Mouse (Mus musculus) embryonic facial prominence, embryonic 12.5 days (tissue): ENCODE results near the gene Arhgap45. TPM values are rescaled to one million over a fixed set of nuclear protein-coding genes. Genes with fewer than 3 reads are reported as not detected.

Source experiments
- ATAC-seq: fragments of 200-750 bp; cut with Nextera tagmentation; 2 replicates; pipeline ENCODE4 v1.8.0; 2017; ENCODE audit not compliant: insufficient number of reproducible peaks, insufficient read depth, low FRiP score, low TSS enrichment
- H3K27ac ChIP-seq: fragments of 300-500 bp; sonication (generic); 2 replicates; pipeline ENCODE4 v1.5.1; 2016; ENCODE audit warnings: mild to moderate bottlenecking
- H3K27me3 ChIP-seq: fragments of 300-500 bp; sonication (generic); 2 replicates; pipeline ENCODE4 v1.6.1; 2016; ENCODE audit warnings: mild to moderate bottlenecking, moderate library complexity
- H3K36me3 ChIP-seq: fragments of 300-500 bp; sonication (generic); 2 replicates; pipeline ENCODE4 v1.6.1; 2016; ENCODE audit warnings: mild to moderate bottlenecking
- H3K4me1 ChIP-seq: fragments of 300-500 bp; sonication (generic); 2 replicates; pipeline ENCODE4 v1.6.1; 2016
- H3K4me2 ChIP-seq: fragments of 300-500 bp; sonication (generic); replicated peaks from 2 replicates; pipeline ENCODE4 v1.6.1; 2016; ENCODE audit warnings: mild to moderate bottlenecking, moderate library complexity
- H3K4me3 ChIP-seq: fragments of 300-500 bp; sonication (generic); 2 replicates; pipeline ENCODE4 v1.5.1; 2016; ENCODE audit warnings: mild to moderate bottlenecking
- H3K9ac ChIP-seq: fragments of 300-500 bp; sonication (generic); 2 replicates; pipeline ENCODE4 v1.6.1; 2016; ENCODE audit warnings: mild to moderate bottlenecking, moderate library complexity
- H3K9me3 ChIP-seq: fragments of 300-500 bp; sonication (generic); 2 replicates; pipeline ENCODE4 v1.6.1; 2016; ENCODE audit warnings: mild to moderate bottlenecking, moderate library complexity
- WGBS: fragments of 180-500 bp; shearing (Covaris S2); methylation state at CpG from one replicate; pipeline ENCODE4 v1.1.7; 2016; 5-methylcytosine and 5-hydroxymethylcytosine counted together
- polyA plus RNA-seq: library from polyadenylated mRNA; unstranded; fragments of >200 nt; fragmentation: Nextera tagmentation; extraction: Ambion mirVana; gene quantifications from 2 replicates; pipeline ENCODE4 v1.2.1, GENCODE M21; 2016

The Arhgap45 gene
- polyA plus RNA-seq, 1 experiment from 2014 or later, result 8.1 TPM

DNA sequence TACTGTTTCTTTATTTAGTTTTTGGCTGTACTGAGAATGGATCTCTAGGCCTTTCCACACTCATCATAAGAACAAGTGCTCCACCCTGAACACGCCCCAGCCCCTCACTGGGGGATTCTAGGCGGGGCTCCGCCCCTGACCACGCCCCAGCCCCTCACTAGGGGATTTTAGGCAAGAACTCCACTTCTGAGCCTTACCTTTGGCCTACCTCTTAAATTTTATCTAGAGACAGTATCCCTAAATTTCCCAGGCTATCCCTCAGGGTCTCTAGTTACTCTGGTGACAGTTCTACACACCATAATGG, 8.5 kb downstream of the Arhgap45 start:
- H3K27me3 ChIP-seq, result peaks cover 3% of the 10 kb centered on the region; the same call in 1 of the 2 replicates
- 63% methylated on average over 4 of the region's 4 CpGs for WGBS
- ATAC-seq, result no peak
- no peak overlapping the region for H3K9ac ChIP-seq
- peaks cover 8% of the 10 kb centered on the region; the same call in 1 of the 2 replicates for H3K4me1 ChIP-seq
- no peak overlapping the region for H3K4me2 ChIP-seq
- H3K4me3 ChIP-seq, result no peak overlapping the region
- no peak overlapping the region for H3K27ac ChIP-seq
- no peaks in the 10 kb centered on the region for H3K36me3 ChIP-seq
- no peaks in the 10 kb centered on the region for H3K9me3 ChIP-seq

DNA sequence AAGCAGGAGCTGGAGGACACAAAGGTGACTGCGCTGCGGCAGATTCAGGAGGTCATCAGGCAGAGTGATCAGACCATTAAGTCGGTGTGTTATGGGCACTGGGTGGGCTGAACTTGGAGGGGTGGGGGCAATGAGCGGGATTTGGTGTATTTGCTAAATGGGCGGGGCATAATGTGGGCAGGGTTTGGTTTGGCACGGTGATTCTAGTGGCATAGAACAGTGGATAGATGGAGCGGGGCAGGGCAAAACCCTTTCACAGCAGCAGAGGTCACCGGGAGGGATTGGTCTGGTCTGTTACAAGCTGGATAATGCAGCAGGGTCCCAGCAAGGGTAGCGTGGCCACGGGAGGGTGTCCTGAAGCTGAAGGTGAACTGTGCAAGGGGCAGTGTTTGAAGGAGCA, 9.0 kb downstream of the Arhgap45 start:
- no peaks in the 10 kb centered on the region for H3K27me3 ChIP-seq
- WGBS, result 75% methylated on average over 10 of the region's 10 CpGs
- no peak overlapping the region for H3K4me3 ChIP-seq
- H3K4me2 ChIP-seq, result no peak overlapping the region
- no peaks in the 10 kb centered on the region for H3K36me3 ChIP-seq
- peaks cover 3% of the 10 kb centered on the region; the same call in 1 of the 2 replicates for H3K4me1 ChIP-seq
- ATAC-seq, result no peak
- no peak overlapping the region for H3K9ac ChIP-seq
- H3K9me3 ChIP-seq, result no peaks in the 10 kb centered on the region
- H3K27ac ChIP-seq, result no peak overlapping the region

- ATAC-seq, result no peak
- H3K27me3 ChIP-seq, result no peaks in the 10 kb centered on the region
- no peak overlapping the region for H3K4me3 ChIP-seq
- no peaks in the 10 kb centered on the region for H3K9me3 ChIP-seq
- H3K36me3 ChIP-seq, result no peaks in the 10 kb centered on the region
- H3K9ac ChIP-seq, result no peak overlapping the region; the same call in 1 of the 2 replicates
- H3K27ac ChIP-seq, result no peak overlapping the region
- no peak overlapping the region for H3K4me2 ChIP-seq
- WGBS, result 62% methylated on average over 12 of the region's 12 CpGs
- no peaks in the 10 kb centered on the region for H3K4me1 ChIP-seq
These were observed 9.4 kb downstream of the Arhgap45 start for GRCm38 (mm10) chr10:80025889-80026288.

- no peaks in the 10 kb centered on the region for H3K27me3 ChIP-seq
- 70% methylated on average over 20 of the region's 20 CpGs for WGBS
- H3K4me1 ChIP-seq, result no peaks in the 10 kb centered on the region
- H3K27ac ChIP-seq, result no peak overlapping the region
- no peak overlapping the region for H3K9ac ChIP-seq
- no peaks in the 10 kb centered on the region for H3K9me3 ChIP-seq
- H3K36me3 ChIP-seq, result no peaks in the 10 kb centered on the region
- ATAC-seq, result peak; percentile 32; the same call in 1 of the 2 replicates
- H3K4me3 ChIP-seq, result no peak overlapping the region
- H3K4me2 ChIP-seq, result no peak overlapping the region
These were observed 11.4 kb downstream of the Arhgap45 start for GRCm38 (mm10) chr10:80027681-80028520.

DNA sequence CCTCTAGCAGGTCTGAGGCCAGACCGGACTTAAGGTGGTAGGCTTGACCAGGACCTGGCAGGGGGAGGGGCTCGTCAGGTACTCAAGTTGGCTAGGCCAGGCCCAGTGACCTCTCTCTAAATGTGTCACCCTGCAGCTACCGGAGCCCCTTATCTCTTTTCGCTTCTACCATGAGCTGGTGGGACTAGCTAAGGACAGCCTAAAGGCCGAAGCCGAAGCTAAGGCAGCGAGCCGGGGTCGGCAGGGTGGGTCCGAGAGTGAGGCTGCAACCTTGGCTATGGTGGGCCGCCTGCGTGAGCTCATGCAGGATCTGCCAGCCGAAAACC, 12.0 kb downstream of the Arhgap45 start:
- Histone ChIP-seq H3K4me1 (no peaks in the 10 kb centered on the region), H3K27ac (no peak overlapping the region), H3K36me3 (no peaks in the 10 kb centered on the region), H3K27me3 (no peaks in the 10 kb centered on the region), H3K4me3 (no peak overlapping the region), H3K9me3 (no peaks in the 10 kb centered on the region), H3K4me2 (no peak overlapping the region), H3K9ac (no peak overlapping the region)
- ATAC-seq, result no peak
- WGBS, result 93% methylated on average over 13 of the region's 13 CpGs

DNA sequence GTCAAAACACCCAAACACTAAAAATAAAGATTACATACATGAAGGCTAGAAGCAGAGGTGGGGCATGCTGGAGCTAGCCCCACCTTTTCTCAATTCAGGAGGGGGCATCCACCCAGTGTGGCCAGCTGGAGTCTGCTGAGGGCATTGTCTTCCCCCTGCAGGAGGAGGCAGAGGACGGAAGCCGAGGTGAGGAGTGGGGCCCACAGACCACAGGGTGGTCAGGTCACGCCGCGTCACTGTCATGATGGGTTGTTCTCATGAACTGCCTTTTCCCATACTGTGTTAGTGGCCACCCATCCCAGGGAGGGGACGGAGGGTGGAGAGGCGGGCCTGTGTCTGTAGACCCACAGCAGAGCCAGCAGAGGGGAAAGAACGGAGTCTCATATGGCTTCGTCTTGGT, 13.7 kb downstream of the Arhgap45 start:
- no peak overlapping the region for H3K4me3 ChIP-seq
- ATAC-seq, result no peak
- 88% methylated on average over 9 of the region's 9 CpGs for WGBS

GRCm38 (mm10) chr10:80030736-80031135, 14.3 kb downstream of the Arhgap45 start:
- Histone ChIP-seq H3K4me2 (no peak overlapping the region), H3K27me3 (no peaks in the 10 kb centered on the region), H3K36me3 (peaks cover 15% of the 10 kb centered on the region), H3K9ac (no peak overlapping the region), H3K4me3 (no peak overlapping the region), H3K27ac (no peak overlapping the region), H3K4me1 (no peaks in the 10 kb centered on the region), H3K9me3 (no peaks in the 10 kb centered on the region)
- ATAC-seq, result no peak
- WGBS, result 85% methylated on average over 17 of the region's 17 CpGs

More for the DNA sequence above, 13.7 kb downstream of the Arhgap45 start:
- no peaks in the 10 kb centered on the region for H3K9me3 ChIP-seq
- no peaks in the 10 kb centered on the region for H3K4me1 ChIP-seq
- H3K36me3 ChIP-seq, result peaks cover 10% of the 10 kb centered on the region
- H3K4me2 ChIP-seq, result no peak overlapping the region
- no peak overlapping the region for H3K27ac ChIP-seq
- H3K9ac ChIP-seq, result no peak overlapping the region
- H3K27me3 ChIP-seq, result no peaks in the 10 kb centered on the region

- Histone ChIP-seq H3K27ac (peak overlapping the region; percentile 14; the same call in 1 of the 2 replicates), H3K36me3 (peaks cover 37% of the 10 kb centered on the region), H3K4me1 (peaks cover 2% of the 10 kb centered on the region), H3K4me2 (no peak overlapping the region), H3K9ac (no peak overlapping the region), H3K27me3 (no peaks in the 10 kb centered on the region), H3K4me3 (no peak overlapping the region), H3K9me3 (no peaks in the 10 kb centered on the region)
- 65% methylated on average over 5 of the region's 5 CpGs for whole genome bisulfite sequencing
- ATAC-seq, result no peak
These were observed 16.5 kb downstream of the Arhgap45 start for GRCm38 (mm10) chr10:80032799-80033480.

GRCm38 (mm10) chr10:80033511-80034391, 17.3 kb downstream of the Arhgap45 start:
- H3K27ac ChIP-seq, result no peak overlapping the region

DNA sequence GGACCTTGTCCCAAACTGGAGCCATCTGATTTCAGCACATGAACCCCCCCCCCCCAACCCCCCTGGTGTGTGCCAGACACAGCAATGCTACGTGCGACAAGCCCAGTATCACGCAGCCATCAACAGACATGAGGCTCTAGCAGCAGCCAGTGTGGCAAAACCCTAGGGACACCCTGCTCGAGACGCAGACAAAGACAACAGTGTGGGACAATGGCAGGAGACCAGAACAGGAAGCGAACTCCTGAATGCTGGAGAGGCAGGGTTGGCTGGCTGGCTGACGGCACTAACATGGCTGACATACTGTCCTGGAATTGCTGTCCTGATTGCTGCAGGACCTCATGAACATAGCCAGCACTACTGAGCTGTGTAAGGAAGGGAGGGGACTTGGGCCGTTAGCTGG, 18.7 kb downstream of the Arhgap45 start:
- Histone ChIP-seq H3K4me2 (no peak overlapping the region), H3K9ac (no peak overlapping the region), H3K4me1 (peaks cover 10% of the 10 kb centered on the region), H3K9me3 (no peaks in the 10 kb centered on the region), H3K27ac (peak overlapping the region; percentile 36; the same call in 1 of the 2 replicates), H3K36me3 (peaks cover 42% of the 10 kb centered on the region), H3K27me3 (no peaks in the 10 kb centered on the region), H3K4me3 (no peak overlapping the region)
- WGBS, result 81% methylated on average over 8 of the region's 8 CpGs
- ATAC-seq, result no peak

More at GRCm38 (mm10) chr10:80033511-80034391, 17.3 kb downstream of the Arhgap45 start:
- Histone ChIP-seq H3K9ac (no peak overlapping the region), H3K4me3 (no peak overlapping the region), H3K27me3 (no peaks in the 10 kb centered on the region), H3K9me3 (no peaks in the 10 kb centered on the region), H3K36me3 (peaks cover 42% of the 10 kb centered on the region), H3K4me1 (peaks cover 10% of the 10 kb centered on the region), H3K4me2 (no peak overlapping the region)
- 43% methylated on average over 9 of the region's 9 CpGs for WGBS
- no peak for ATAC-seq

DNA sequence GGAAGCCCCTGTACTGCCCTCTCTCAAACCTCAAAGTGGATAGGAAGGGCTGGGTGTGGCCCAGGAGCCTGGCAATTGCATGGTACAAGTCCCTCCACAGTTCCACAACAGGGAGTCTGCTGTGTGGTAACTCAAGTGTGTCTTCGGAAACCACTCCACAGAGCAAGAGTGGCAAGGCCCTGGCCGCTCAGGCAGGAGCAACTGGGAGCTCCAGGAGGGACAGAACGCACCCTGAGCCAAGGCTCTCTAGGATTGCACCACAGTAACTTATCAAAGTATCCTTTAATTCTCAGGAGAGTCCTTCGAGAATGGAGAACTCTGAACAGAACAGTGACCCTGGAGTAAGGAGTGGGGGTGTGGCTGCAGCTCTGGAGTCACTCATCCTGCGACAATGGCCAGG, 19.2 kb downstream of the Arhgap45 start:
- Histone ChIP-seq H3K27ac (0 out of 2 replicates have a peak overlapping the region, but pooled peaks have one; percentile 30), H3K27me3 (no peaks in the 10 kb centered on the region), H3K4me1 (peaks cover 10% of the 10 kb centered on the region), H3K4me2 (no peak overlapping the region), H3K4me3 (no peak overlapping the region), H3K9me3 (no peaks in the 10 kb centered on the region), H3K36me3 (peaks cover 42% of the 10 kb centered on the region), H3K9ac (0 out of 2 replicates have a peak overlapping the region, but pooled peaks have one; percentile 7)
- ATAC-seq, result no peak
- WGBS, result 94% methylated on average over 5 of the region's 5 CpGs
